Mouse (Mus musculus) T-helper 2 cell (primary cell): ENCODE measurements around the gene Pcyt2.

ENCODE experiments used
- in situ Hi-C: fragments of 300-600 bp; cut with MboI, MseI; formaldehyde crosslinking; loops from one replicate; pipeline ENCODE4 v1.15.1; 2025; ENCODE audit warnings: high pct_unique_total_duplicates

Gene Pcyt2

GRCm38 (mm10) chr11:120617519-120618112, at the start of gene Pcyt2:
Gene Pcyt2 (minus strand): TSS chr11:120617936.
- in situ Hi-C loops: no loop called here

GRCm38 (mm10) chr11:120666617-120667016, 48.9 kb upstream of the Pcyt2 start:
- in situ Hi-C loops: no loop called here

- in situ Hi-C loops: no loop called here
These were observed 47.7 kb upstream of the Pcyt2 start for GRCm38 (mm10) chr11:120665406-120665805.

GRCm38 (mm10) chr11:120663714-120664113, 46.0 kb upstream of the Pcyt2 start:
- in situ Hi-C loops: no loop called here

GRCm38 (mm10) chr11:120662759-120663158, 45.0 kb upstream of the Pcyt2 start:
- in situ Hi-C loops: no loop called here

DNA sequence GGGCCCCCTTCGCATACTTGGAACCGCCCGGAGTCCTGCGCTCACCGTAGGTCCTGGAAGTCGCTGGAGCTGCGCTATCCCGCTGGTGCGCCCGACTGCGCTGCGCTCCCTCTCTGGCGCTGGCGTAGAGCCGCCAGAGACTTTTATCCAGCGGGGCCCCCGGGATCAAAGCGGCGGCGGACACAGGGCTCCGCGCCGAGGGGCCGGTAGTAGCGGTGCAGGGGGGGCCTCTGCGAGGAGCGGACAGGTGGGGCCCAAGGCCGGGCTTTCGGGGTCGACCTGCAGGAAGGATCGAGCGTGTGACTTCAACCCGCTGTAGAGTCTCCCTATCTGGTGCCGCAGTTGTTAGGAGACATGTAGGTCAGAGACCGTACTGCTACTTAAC, 43.3 kb upstream of the Pcyt2 start, which contains the start of gene Notum:
Gene Notum (minus strand): TSS at position 100 of the 385 bp plus-strand sequence.
- in situ Hi-C loops: no loop called here

DNA sequence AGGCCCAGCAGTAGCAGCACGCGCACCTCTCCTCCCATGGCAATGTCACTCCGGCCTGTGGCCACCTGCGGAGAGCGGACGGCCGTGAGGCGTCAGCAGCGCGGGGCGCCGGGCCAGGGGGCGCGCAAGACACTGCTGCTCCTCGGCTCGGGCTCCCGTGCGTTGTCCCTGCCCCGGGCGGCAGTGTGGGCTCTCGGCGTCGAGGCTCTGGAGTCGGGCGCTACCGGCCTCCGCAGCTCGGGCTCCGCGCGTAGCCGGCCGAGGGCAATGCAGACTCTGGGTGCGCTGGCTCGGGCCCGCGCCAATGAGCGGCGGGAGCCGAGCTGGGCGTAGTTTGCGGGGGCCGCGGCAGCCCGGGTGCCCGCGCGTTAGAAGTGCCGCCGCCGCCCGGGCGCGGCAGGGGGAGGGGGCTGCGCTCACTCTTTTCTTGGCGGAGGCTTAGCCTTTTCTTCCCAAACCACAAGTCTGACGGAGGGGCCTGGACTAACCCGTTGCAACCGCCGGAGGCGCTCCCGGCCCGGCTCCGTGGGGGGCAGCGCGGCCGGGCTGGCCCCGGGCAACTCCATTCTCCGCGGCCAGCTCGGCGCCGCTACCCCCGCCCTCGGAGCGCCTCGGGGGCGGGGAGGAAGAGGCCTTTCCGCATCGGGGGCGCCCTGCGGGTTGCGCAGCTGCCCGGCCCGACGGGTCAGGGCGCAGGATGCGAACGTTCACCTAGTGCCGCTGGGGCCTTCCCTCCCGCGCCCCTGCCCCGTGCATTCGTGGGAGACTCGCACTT, 42.8 kb upstream of the Pcyt2 start:
- in situ Hi-C loops: no loop called here

GRCm38 (mm10) chr11:120659509-120660300, 42.0 kb upstream of the Pcyt2 start:
- in situ Hi-C loops: no loop called here

GRCm38 (mm10) chr11:120658876-120659410, 41.2 kb upstream of the Pcyt2 start:
- in situ Hi-C loops: no loop called here

GRCm38 (mm10) chr11:120657301-120657700, 39.6 kb upstream of the Pcyt2 start:
- in situ Hi-C loops: no loop called here

DNA sequence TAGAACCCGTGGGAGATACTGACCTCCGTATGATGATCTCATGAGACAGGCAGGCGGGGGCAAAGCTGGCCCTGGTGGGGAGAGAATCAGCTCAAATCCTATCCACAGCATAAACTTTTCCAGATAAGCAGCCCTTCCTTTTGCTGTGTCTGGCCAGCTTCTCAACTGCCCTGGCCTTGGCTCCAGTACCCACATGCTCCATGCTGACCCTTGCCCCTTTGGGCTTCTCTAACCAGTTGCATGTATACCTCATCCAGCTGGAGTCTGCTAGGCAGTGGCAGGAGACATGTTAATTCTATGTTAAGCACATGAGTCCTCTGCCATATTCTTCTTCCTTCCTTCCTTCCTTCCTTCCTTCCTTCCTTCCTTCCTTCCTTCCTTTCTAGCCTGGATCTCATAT, 37.0 kb upstream of the Pcyt2 start:
- in situ Hi-C loops: no loop called here

GRCm38 (mm10) chr11:120651872-120652271, 34.1 kb upstream of the Pcyt2 start:
- in situ Hi-C loops: no loop called here

- in situ Hi-C loops: no loop called here
These were observed 30.3 kb upstream of the Pcyt2 start, which contains the start of gene Myadml2 for GRCm38 (mm10) chr11:120648001-120648476. Gene Myadml2 (minus strand): TSS chr11:120648158.

GRCm38 (mm10) chr11:120647047-120647830, 29.5 kb upstream of the Pcyt2 start:
- in situ Hi-C loops: no loop called here

DNA sequence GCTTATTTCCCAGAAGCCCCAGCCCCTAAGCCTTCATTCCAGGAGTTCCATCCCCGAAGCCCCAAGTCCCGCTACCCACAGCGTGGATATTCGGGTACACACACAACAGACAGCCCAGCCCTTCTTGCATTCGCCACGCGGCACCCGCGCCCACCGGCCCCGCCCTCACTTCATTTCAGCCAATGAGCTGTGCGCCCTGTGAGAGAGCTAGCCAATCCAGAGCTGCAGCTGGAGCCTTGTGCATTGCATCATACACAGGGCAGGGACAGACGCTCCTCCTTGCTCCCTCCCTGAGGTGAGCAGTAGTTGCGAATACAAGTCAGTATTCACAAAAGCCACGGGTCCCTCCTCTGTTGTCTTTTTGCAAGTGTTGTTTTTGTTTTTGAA, 25.9 kb upstream of the Pcyt2 start, which contains the start of gene Pycr1:
Gene Pycr1 (minus strand): TSS at position 169 of the 387 bp plus-strand sequence.
- in situ Hi-C loops: no loop called here

GRCm38 (mm10) chr11:120642939-120643600, 25.3 kb upstream of the Pcyt2 start:
- in situ Hi-C loops: no loop called here

- in situ Hi-C loops: no loop called here
These were observed 24.1 kb upstream of the Pcyt2 start for GRCm38 (mm10) chr11:120641869-120642268.

GRCm38 (mm10) chr11:120641255-120641654, 23.5 kb upstream of the Pcyt2 start:
- in situ Hi-C loops: no loop called here

GRCm38 (mm10) chr11:120634810-120635209, 17.1 kb upstream of the Pcyt2 start:
- in situ Hi-C loops: no loop called here
